Mouse (Mus musculus) brain, embryonic 14.5 days (tissue): Measurements from ENCODE around the gene Strada.

Experiments used
- CTCF ChIP-seq: fragments of 200-500 bp; IDR thresholded peaks from 2 replicates; pipeline ENCODE4 v1.5.1; 2012; ENCODE audit warnings: inconsistent platforms, mild to moderate bottlenecking, moderate library complexity, borderline replicate concordance; ENCODE audit not compliant: insufficient read depth, insufficient read length; ENCODE audit errors: extremely low read depth
- POLR2A ChIP-seq: fragments of 200-500 bp; IDR thresholded peaks from 2 replicates; pipeline ENCODE4 v1.6.1; 2012; ENCODE audit warnings: mild to moderate bottlenecking, inconsistent platforms, borderline replicate concordance; ENCODE audit not compliant: poor library complexity, insufficient read depth, insufficient read length, severe bottlenecking; ENCODE audit errors: extremely low read depth

DNA sequence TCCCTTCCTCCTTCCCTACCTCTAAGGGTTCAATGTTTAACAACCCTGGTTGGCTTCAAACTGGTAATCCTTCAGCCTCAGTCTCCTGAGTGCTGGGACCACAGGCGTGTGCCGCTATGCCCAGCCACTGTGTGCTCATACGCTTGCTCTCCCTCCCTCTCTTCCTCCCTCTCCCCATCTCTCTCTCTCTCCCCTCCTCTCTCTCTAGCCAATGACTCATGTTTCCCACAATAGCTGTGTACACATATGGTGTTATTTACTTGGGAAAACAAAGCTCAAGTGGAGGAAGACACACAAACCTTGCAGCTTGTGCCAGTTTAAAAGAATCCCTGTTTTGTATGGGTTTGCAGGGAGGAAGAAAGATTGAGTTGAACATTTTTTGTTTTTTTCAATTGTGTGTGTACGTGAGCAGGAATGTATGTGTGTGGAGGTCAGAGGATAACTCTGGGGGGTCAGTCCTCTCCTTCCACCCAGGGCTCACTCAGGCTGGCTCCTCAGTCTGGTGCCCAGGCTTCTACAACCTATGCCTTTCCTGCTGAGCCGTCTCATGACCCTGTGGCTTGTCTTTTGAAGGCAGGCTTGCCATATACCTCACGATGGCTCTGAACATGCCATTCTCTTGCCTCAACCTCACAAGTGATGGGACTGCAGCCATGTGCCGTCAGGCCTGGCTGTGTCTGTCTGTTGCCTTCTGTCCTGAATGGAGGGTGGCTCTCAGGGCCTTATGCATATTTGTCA is 22.1 kb downstream of the Strada start:
- TF ChIP-seq POLR2A, result no peak
- TF ChIP-seq CTCF, result no peak
